In the genomic region with DNA sequence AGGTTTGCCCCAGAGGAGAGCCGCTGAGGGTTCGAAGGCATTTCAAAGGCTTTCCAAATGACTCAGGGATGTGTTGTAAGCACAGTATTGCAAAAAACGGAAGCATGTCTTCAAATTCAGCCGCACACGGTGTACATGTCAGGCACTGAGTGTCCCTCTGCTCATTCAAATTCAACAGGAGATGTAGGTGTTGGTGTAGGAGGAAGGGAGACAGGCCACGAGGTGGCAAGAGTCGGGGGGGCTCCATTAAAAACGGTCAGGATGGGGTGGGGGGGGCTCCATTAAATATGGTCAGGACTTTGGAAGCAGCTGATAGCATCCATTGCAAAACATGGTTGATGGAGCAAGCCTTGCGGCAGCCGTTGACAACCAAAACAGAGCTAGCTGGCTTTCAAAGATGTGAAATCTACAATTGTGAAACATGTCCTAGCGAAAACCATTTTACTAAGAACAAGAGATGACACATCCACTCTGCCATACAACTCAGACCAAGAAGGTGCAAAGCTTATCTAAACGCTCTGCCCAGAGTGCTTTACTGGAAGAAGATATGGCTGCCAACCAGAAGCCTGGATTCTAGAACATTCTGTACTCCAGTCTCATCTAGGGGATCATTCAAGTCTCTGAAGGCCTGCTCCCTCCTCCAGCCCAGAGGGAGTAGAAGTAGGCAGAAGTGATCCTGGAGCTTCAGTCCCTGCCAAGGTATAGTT, we compare ENCODE assay signal across 19 mouse cellular contexts. TPM values are rescaled to one million over a fixed set of nuclear protein-coding genes. Genes with fewer than 3 reads are reported as not detected.
A peak's percentile ranks its signal among the peaks of the same experiment; 100 is the strongest.
DNase-seq lines count a peak whose midpoint lies in the region; ATAC-seq and TF ChIP-seq lines count a peak whose summit lies in the region.
"Had no signal": no experiment of that assay in that cellular context is flagged by ENCODE, and none has a peak within 500 bp of the region (broad histone marks: within the 10 kb centered on the region; RNA-seq: fewer than 3 reads in every experiment).

No protein-coding gene starts in this region.

- H3K4me3 ChIP-seq in liver, embryonic 15.5 days (replicated peaks), result no peak overlapping the region; the same call in 1 of the 2 replicates
- peak overlapping the region; percentile 52 for H3K4me3 ChIP-seq in bone marrow, adult 2 months (replicated peaks; ENCODE audit: control insufficient read depth, low read depth, low read length)
- H3K4me3 ChIP-seq in stomach, postnatal 0 days (ENCODE audit: low read depth, low read length), result no peak overlapping the region
- H3K4me3 ChIP-seq in cerebellum, adult 2 months (replicated peaks; ENCODE audit: insufficient read depth, low read depth, low read length), result no peak overlapping the region
- H3K4me3 ChIP-seq: forebrain, embryonic 13.5 days; heart, adult 2 months; limb, embryonic 10.5 days; lung, embryonic 15.5 days had no signal

- peak overlapping the region; percentile 34 for H3K27ac ChIP-seq in liver, embryonic 15.5 days (replicated peaks)
- H3K27ac ChIP-seq in bone marrow, adult 2 months (ENCODE audit: control insufficient read depth, insufficient read depth, low read depth, low read length, poor library complexity), result peak overlapping the region; percentile 93
- no peak overlapping the region for H3K27ac ChIP-seq in stomach, postnatal 0 days (replicated peaks)
- H3K27ac ChIP-seq in cerebellum, adult 2 months (ENCODE audit: insufficient read depth, low read length), result no peak overlapping the region
- H3K27ac ChIP-seq: forebrain, embryonic 13.5 days; heart, adult 2 months; hindbrain, embryonic 14.5 days; limb, embryonic 10.5 days; lung, embryonic 15.5 days had no signal

- H3K4me2 ChIP-seq in liver, embryonic 15.5 days, result no peak overlapping the region
- H3K4me2 ChIP-seq in stomach, postnatal 0 days (replicated peaks; ENCODE audit: low read depth), result no peak overlapping the region
- H3K4me2 ChIP-seq: forebrain, embryonic 13.5 days; hindbrain, embryonic 14.5 days; lung, embryonic 15.5 days had no signal

- no peak for ATAC-seq in liver, embryonic 15.5 days (ENCODE audit: insufficient read depth)
- peak; percentile 40; the same call in 1 of the 2 replicates for ATAC-seq in neutrophil, adult 5-6 weeks (ENCODE audit: extremely low read depth, insufficient number of reproducible peaks, low FRiP score, poor library complexity, severe bottlenecking)
- no peak for ATAC-seq in stomach, postnatal 0 days (ENCODE audit: low FRiP score, low TSS enrichment)
- ATAC-seq: forebrain, embryonic 13.5 days had no signal

- no peak for TF ChIP-seq CTCF in bone marrow, adult 2 months (IDR thresholded peaks at IDR 0.05; ENCODE audit: control insufficient read depth, insufficient read depth, low read length)
- no peak for TF ChIP-seq CTCF in stomach, postnatal 0 days (IDR thresholded peaks at IDR 0.05; ENCODE audit: low read depth)
- TF ChIP-seq CTCF in cerebellum, adult 2 months (IDR thresholded peaks at IDR 0.05; ENCODE audit: borderline replicate concordance, insufficient read depth, low read depth, low read length), result no peak

- peaks cover 13% of the 10 kb centered on the region for H3K4me1 ChIP-seq in liver, embryonic 15.5 days (replicated peaks)
- peaks cover 6% of the 10 kb centered on the region; the same call in 1 of the 2 replicates for H3K4me1 ChIP-seq in bone marrow, adult 2 months (ENCODE audit: control insufficient read depth, insufficient read depth, low read length)
- no peaks in the 10 kb centered on the region for H3K4me1 ChIP-seq in stomach, postnatal 0 days (replicated peaks; ENCODE audit: control insufficient read depth, insufficient read depth)
- H3K4me1 ChIP-seq in cerebellum, adult 2 months (ENCODE audit: control insufficient read depth, insufficient read depth, low read length), result peaks cover 2% of the 10 kb centered on the region; the same call in 1 of the 2 replicates

- H3K36me3 ChIP-seq in liver, embryonic 15.5 days (replicated peaks), result no peaks in the 10 kb centered on the region
- H3K36me3 ChIP-seq in stomach, postnatal 0 days (ENCODE audit: control insufficient read depth, insufficient read depth, low read length), result no peaks in the 10 kb centered on the region
- H3K36me3 ChIP-seq: limb, embryonic 10.5 days; lung, embryonic 15.5 days had no signal

- TF ChIP-seq POLR2A in bone marrow, adult 2 months (IDR thresholded peaks at IDR 0.05; ENCODE audit: borderline replicate concordance, control insufficient read depth, low read depth, low read length), result no peak
- no peak for TF ChIP-seq POLR2A in cerebellum, adult 2 months (IDR thresholded peaks at IDR 0.05; ENCODE audit: borderline replicate concordance, insufficient read depth, low read length)

- H3K9ac ChIP-seq in liver, embryonic 15.5 days, result no peak overlapping the region
- H3K9ac ChIP-seq in stomach, postnatal 0 days (ENCODE audit: low read length), result no peak overlapping the region
- H3K9ac ChIP-seq: forebrain, embryonic 13.5 days; hindbrain, embryonic 14.5 days; lung, embryonic 15.5 days had no signal

- H3K27me3 ChIP-seq in liver, embryonic 15.5 days, result peaks cover 34% of the 10 kb centered on the region
- H3K27me3 ChIP-seq in stomach, postnatal 0 days (ENCODE audit: control insufficient read depth, insufficient read depth, low read length), result no peaks in the 10 kb centered on the region
- H3K27me3 ChIP-seq in cerebellum, adult 2 months (ENCODE audit: control insufficient read depth, insufficient read depth, low read length), result no peaks in the 10 kb centered on the region

- WGBS in liver, embryonic 15.5 days (ENCODE audit: insufficient replicate concordance), result 51% methylated on average over 12 of the region's 12 CpGs
- WGBS in bone marrow, adult 2 months, result 31% methylated on average over 12 of the region's 12 CpGs
- WGBS in stomach, postnatal 0 days, result 71% methylated on average over 12 of the region's 12 CpGs
- WGBS in cerebellum, adult 2 months, result 83% methylated on average over 12 of the region's 12 CpGs

- no peaks in the 10 kb centered on the region for H3K9me3 ChIP-seq in liver, embryonic 15.5 days (replicated peaks)
- no peaks in the 10 kb centered on the region for H3K9me3 ChIP-seq in stomach, postnatal 0 days (ENCODE audit: control insufficient read depth, low read length)
- H3K9me3 ChIP-seq: forebrain, embryonic 13.5 days; limb, embryonic 10.5 days; lung, embryonic 15.5 days had no signal

- DNase-seq in liver, result no peak
- DNase-seq in lung, postnatal 14 days, result peak; percentile 23
- no peak for DNase-seq in stomach, postnatal 0 days (ENCODE audit: low spot score)
- no peak for DNase-seq in frontal cortex, postnatal 10 days (ENCODE audit: low spot score in 2 of 2)
- no peak for DNase-seq in cerebellum, adult 2 months
- DNase-seq: cerebellum, postnatal 10 days; embryo, embryonic 11 days; heart, adult 2 months; kidney, adult 11 months; kidney, postnatal 4 days; midbrain, embryonic 14.5 days; right cerebral cortex, postnatal 14 days had no signal

- no peak for TF ChIP-seq EP300 in stomach, postnatal 0 days (optimal IDR thresholded peaks at IDR 0.05)

RNA-seq across cellular contexts. Expression of gene Nfil3, which starts 4.8 kb away (rescaled TPM):
- polyA plus RNA-seq in liver, embryonic 15.5 days (2015; fragmentation: Nextera tagmentation; extraction: Ambion mirVana), result 6.0 and 6.1 TPM in 2 replicates
- polyA plus RNA-seq in bone marrow, adult 2 months (2011; ENCODE audit: insufficient read depth, insufficient read length, low replicate concordance, missing spikeins), result 2.1 and 6.2 TPM in 2 replicates
- 37.8 and 41.9 TPM in 2 replicates for total RNA-seq in neutrophil, adult 5-6 weeks (2017)
- polyA plus RNA-seq in stomach, postnatal 0 days (2015; fragmentation: Nextera tagmentation; extraction: Ambion mirVana), result 14.4 and 16.4 TPM in 2 replicates
- polyA plus RNA-seq in cerebellum, adult 2 months (2012; rRNA removed), result 9.5 and 9.6 TPM in 2 replicates

RNA-seq across cellular contexts. Expression of gene Auh, which starts 56.2 kb away (rescaled TPM):
- polyA plus RNA-seq in liver, embryonic 15.5 days (2015; fragmentation: Nextera tagmentation; extraction: Ambion mirVana), result 27.3 and 30.4 TPM in 2 replicates
- 23.3 and 30.1 TPM in 2 replicates for polyA plus RNA-seq in bone marrow, adult 2 months (2011; ENCODE audit: insufficient read depth, insufficient read length, low replicate concordance, missing spikeins)
- total RNA-seq in neutrophil, adult 5-6 weeks (2017), result 64.9 and 65.8 TPM in 2 replicates
- 41.4 and 47.8 TPM in 2 replicates for polyA plus RNA-seq in stomach, postnatal 0 days (2015; fragmentation: Nextera tagmentation; extraction: Ambion mirVana)
- 142 and 146 TPM in 2 replicates for polyA plus RNA-seq in cerebellum, adult 2 months (2012; rRNA removed)

Comparison
In these comparisons a context has a peak if more than half of its experiments do, and no peak if none do; other contexts are left out.
1. H3K27ac ChIP-seq: peak in liver, embryonic 15.5 days (single experiment) and bone marrow, adult 2 months (single experiment); none in stomach, postnatal 0 days (single experiment) and cerebellum, adult 2 months (single experiment).